Mouse (Mus musculus) heart, adult 2 months (tissue): ENCODE results near the gene Sdk2. TPM values are rescaled to one million over a fixed set of nuclear protein-coding genes. Genes with fewer than 3 reads are reported as not detected.

Source experiments
- DNase-seq, 2 experiments: peaks; one replicate each; pipeline ENCODE4 v3.0.0; 2021
- H3K27ac ChIP-seq: fragments of 200-600 bp; 2 replicates; pipeline ENCODE4 v1.8.1; 2022
- H3K27me3 ChIP-seq: fragments of 200-500 bp; 2 replicates; pipeline ENCODE4 v1.6.1; 2012; ENCODE audit warnings: mild to moderate bottlenecking, low read length, inconsistent platforms, mixed read lengths; ENCODE audit not compliant: control insufficient read depth, insufficient read depth
- H3K36me3 ChIP-seq: fragments of 200-500 bp; 2 replicates; pipeline ENCODE4 v1.6.1; 2012; ENCODE audit warnings: low read length, inconsistent platforms; ENCODE audit not compliant: control insufficient read depth, insufficient read depth
- H3K4me1 ChIP-seq: fragments of 200-500 bp; 2 replicates; pipeline ENCODE4 v1.6.1; 2011; ENCODE audit warnings: low read length; ENCODE audit not compliant: control insufficient read depth, insufficient read depth
- H3K4me3 ChIP-seq: fragments of 200-600 bp; 2 replicates; pipeline ENCODE4 v1.8.1; 2022
- H3K79me2 ChIP-seq: fragments of 200-500 bp; replicated peaks from 2 replicates; pipeline ENCODE4 v1.6.1; 2012; ENCODE audit warnings: mild to moderate bottlenecking, inconsistent platforms, low read length, moderate library complexity, mixed read lengths; ENCODE audit not compliant: control insufficient read depth, insufficient read depth
- H3K9ac ChIP-seq: fragments of 200-500 bp; 2 replicates; pipeline ENCODE4 v1.6.1; 2012; ENCODE audit warnings: low read depth, mild to moderate bottlenecking, control low read depth, inconsistent platforms, low read length, mixed read lengths
- CTCF ChIP-seq: fragments of 200-600 bp; IDR thresholded peaks from 2 replicates; pipeline ENCODE4 v1.8.1; 2022; ENCODE audit warnings: antibody characterized with exemption, mild to moderate bottlenecking, moderate library complexity
- EP300 ChIP-seq: fragments of 200-500 bp; IDR thresholded peaks from 2 replicates; pipeline ENCODE4 v1.6.1; 2011; ENCODE audit warnings: low read depth, low read length, control low read depth; ENCODE audit not compliant: insufficient read depth
- POLR2A ChIP-seq: fragments of 200-500 bp; IDR thresholded peaks from 2 replicates; pipeline ENCODE4 v1.6.1; 2011; ENCODE audit warnings: mild to moderate bottlenecking, low read depth, low read length, control low read depth; ENCODE audit not compliant: insufficient read depth
- WGBS: fragments of 180-500 bp; shearing (Covaris S2); methylation state at CpG from one replicate; pipeline ENCODE4 v1.1.7; 2018; 5-methylcytosine and 5-hydroxymethylcytosine counted together
- intact Hi-C: fragments of 180-260 bp; cut with DNase I; formaldehyde crosslinking; loops from one replicate; pipeline ENCODE4 v1.15.1; 2025
- polyA plus RNA-seq: library from polyadenylated mRNA; depleted of rRNA; stranded (reverse); fragments of >200 nt; gene quantifications from 2 replicates; pipeline ENCODE4 v1.2.3, GENCODE M21; 2012
- total RNA-seq, 2 experiments: library from RNA; stranded (reverse); gene quantifications; 2 replicates each; pipeline ENCODE4 v1.2.3; 2021

The Sdk2 gene
- total and polyA plus RNA-seq, 3 experiments: 0.49 to 1.9 (median 1.5) TPM

DNA sequence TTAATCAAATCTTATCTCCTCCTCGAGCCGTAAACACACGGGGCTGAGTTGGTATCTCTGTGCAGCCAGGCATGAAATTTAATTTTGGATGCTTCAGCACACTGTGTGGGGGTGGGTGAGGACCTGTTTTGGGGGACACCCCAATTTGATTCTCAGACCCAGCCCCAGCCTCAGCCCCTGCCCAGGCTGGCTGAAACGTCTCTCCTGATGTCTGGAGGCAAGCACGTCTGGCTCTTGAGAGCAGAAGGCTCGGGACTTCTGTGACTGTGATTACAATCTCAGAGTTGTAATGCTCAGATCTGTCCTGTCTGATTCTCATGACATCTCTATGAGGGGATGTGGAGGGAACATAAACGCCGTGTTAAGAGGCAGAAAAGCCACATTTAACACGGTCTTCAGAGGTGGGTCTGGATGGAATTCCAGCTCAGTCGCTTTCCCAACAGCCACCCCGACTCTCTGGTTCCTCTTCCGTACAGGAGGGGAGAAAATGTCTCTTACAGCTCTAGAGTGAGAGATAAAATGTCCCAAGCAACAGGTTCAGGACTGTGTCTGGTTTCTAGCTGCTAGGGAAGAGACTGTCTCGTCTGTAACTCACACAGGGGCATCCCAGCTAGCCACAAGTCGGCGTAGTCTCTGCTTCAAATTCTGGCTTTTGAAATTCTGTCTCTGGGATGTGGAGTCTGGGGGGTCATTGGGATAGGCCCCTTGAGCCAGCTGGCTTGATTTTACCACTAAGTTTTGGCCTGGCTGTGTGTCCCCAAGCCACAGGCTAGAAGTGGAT is 50.5 kb downstream of the Sdk2 start:
- H3K4me1 ChIP-seq: no peaks in the 10 kb centered on the region

DNA sequence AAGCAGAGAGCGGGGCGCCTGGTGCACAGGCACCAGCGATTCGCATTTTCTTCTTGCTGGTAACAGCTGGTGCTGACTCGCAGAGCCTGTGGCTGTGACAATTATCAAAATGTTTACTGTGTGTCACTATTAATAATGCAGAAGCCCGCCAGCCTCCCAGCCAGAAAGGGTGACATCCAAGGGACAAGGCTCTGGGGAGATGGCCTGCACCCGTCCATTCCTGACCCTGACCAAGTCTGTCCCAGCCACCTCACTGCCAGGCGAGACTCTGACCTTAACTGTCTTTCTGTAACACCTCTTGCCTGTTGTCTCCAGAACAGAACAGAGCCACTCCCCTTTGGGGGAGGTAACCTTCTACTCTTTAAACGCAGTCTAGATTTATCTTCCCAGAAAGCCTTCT is 55.3 kb downstream of the Sdk2 start:
- no peak overlapping the region for H3K27ac ChIP-seq

More for the DNA sequence above, 50.5 kb downstream of the Sdk2 start:
- H3K79me2 ChIP-seq: no peaks in the 10 kb centered on the region
- 57% methylated on average over 15 of the region's 15 CpGs for WGBS
- H3K9ac ChIP-seq: no peak overlapping the region
- TF ChIP-seq CTCF (no peak), EP300 (no peak), POLR2A (no peak)
- no peaks in the 10 kb centered on the region for H3K27me3 ChIP-seq
- no peak for DNase-seq
- intact Hi-C loops: no loop called here
- H3K36me3 ChIP-seq: no peaks in the 10 kb centered on the region
- H3K27ac ChIP-seq: no peak overlapping the region
- H3K4me3 ChIP-seq: no peak overlapping the region

GRCm38 (mm10) chr11:114005879-114006278 is 61.0 kb downstream of the Sdk2 start:
- H3K27me3 ChIP-seq: no peaks in the 10 kb centered on the region
- no peaks in the 10 kb centered on the region for H3K36me3 ChIP-seq
- H3K9ac ChIP-seq: no peak overlapping the region
- H3K79me2 ChIP-seq: no peaks in the 10 kb centered on the region
- H3K4me1 ChIP-seq: no peaks in the 10 kb centered on the region
- no peak overlapping the region for H3K27ac ChIP-seq
- TF ChIP-seq CTCF (no peak), POLR2A (no peak), EP300 (no peak)
- no peak overlapping the region for H3K4me3 ChIP-seq
- intact Hi-C loops: no loop called here
- DNase-seq: no peak
- WGBS: 73% methylated on average over 12 of the region's 12 CpGs

More for the DNA sequence above, 55.3 kb downstream of the Sdk2 start:
- Histone ChIP-seq H3K9ac (no peak overlapping the region), H3K79me2 (no peaks in the 10 kb centered on the region), H3K4me1 (no peaks in the 10 kb centered on the region), H3K36me3 (no peaks in the 10 kb centered on the region), H3K4me3 (no peak overlapping the region), H3K27me3 (no peaks in the 10 kb centered on the region)
- WGBS: 59% methylated on average over 9 of the region's 9 CpGs
- intact Hi-C loops: no loop called here
- DNase-seq: no peak
- no peak for TF ChIP-seq POLR2A
- no peak for TF ChIP-seq CTCF
- no peak for TF ChIP-seq EP300

DNA sequence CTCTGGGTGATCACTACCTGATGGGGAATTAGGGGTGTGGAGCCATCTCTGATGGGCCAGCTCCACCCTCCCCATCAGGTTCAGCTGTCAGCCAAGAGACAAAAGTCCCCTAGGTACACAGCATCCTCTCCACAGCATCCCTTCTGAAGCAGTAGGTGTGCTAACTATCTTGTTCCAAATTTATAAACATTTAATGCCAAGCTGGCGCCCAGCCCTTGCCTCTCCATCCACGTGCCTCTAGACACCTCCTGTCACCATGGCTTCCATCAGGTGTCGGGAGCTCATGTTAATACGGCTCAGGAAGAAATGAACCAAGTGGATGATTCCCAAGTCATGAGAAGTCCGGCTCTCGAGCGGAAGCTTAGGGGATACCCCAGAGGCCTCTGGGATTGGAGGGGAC is 62.2 kb downstream of the Sdk2 start:
- no peaks in the 10 kb centered on the region for H3K4me1 ChIP-seq
- intact Hi-C loops: no loop called here
- WGBS: 86% methylated on average over 7 of the region's 7 CpGs
- H3K79me2 ChIP-seq: no peaks in the 10 kb centered on the region
- TF ChIP-seq CTCF (no peak), POLR2A (no peak), EP300 (no peak)
- H3K4me3 ChIP-seq: no peak overlapping the region
- H3K27ac ChIP-seq: no peak overlapping the region
- no peak for DNase-seq
- H3K36me3 ChIP-seq: no peaks in the 10 kb centered on the region
- H3K27me3 ChIP-seq: no peaks in the 10 kb centered on the region
- no peak overlapping the region for H3K9ac ChIP-seq

- no peaks in the 10 kb centered on the region for H3K36me3 ChIP-seq
- intact Hi-C loops: no loop called here
- H3K27ac ChIP-seq: no peak overlapping the region
- H3K4me1 ChIP-seq: no peaks in the 10 kb centered on the region
- no peaks in the 10 kb centered on the region for H3K27me3 ChIP-seq
- WGBS: 38% methylated on average over 3 of the region's 3 CpGs
- peak in 1 of 2 experiments; percentile 18 for DNase-seq
- no peak overlapping the region for H3K4me3 ChIP-seq
- no peak overlapping the region for H3K9ac ChIP-seq
- TF ChIP-seq CTCF: no peak
- TF ChIP-seq POLR2A: no peak
- no peak for TF ChIP-seq EP300
- no peaks in the 10 kb centered on the region for H3K79me2 ChIP-seq
These were observed 63.7 kb downstream of the Sdk2 start for GRCm38 (mm10) chr11:114003195-114003594.

- no peak for DNase-seq
- H3K27ac ChIP-seq: no peak overlapping the region
- no peaks in the 10 kb centered on the region for H3K36me3 ChIP-seq
- WGBS: 89% methylated on average over 6 of the region's 6 CpGs
- no peaks in the 10 kb centered on the region for H3K27me3 ChIP-seq
- TF ChIP-seq EP300 (no peak), CTCF (no peak), POLR2A (no peak)
- H3K79me2 ChIP-seq: no peaks in the 10 kb centered on the region
- H3K9ac ChIP-seq: no peak overlapping the region
- intact Hi-C loops: no loop called here
- no peaks in the 10 kb centered on the region for H3K4me1 ChIP-seq
- H3K4me3 ChIP-seq: no peak overlapping the region
These were observed 66.8 kb downstream of the Sdk2 start for GRCm38 (mm10) chr11:114000051-114000450.
